In genomic region chr13:84285559-84285945, GRCm38 (mm10) we compare ENCODE assay signal across 13 mouse cellular contexts.
DNase-seq lines count a peak whose midpoint lies in the region; ATAC-seq lines count a peak whose summit lies in the region.
"Had no signal": no experiment of that assay in that cellular context is flagged by ENCODE, and none has a peak within 500 bp of the region (broad histone marks: within the 10 kb centered on the region; RNA-seq: fewer than 3 reads in every experiment).

No protein-coding gene starts in this region.

- no peak overlapping the region for H3K4me3 ChIP-seq in neural tube, embryonic 11.5 days (ENCODE audit: low read depth, low read length)
- no peak overlapping the region for H3K4me3 ChIP-seq in hindbrain, embryonic 11.5 days (ENCODE audit: low read depth, low read length)
- no peak overlapping the region for H3K4me3 ChIP-seq in midbrain, embryonic 13.5 days (replicated peaks)
- H3K4me3 ChIP-seq: erythroblast, embryonic 14.5 days; heart, embryonic 10.5 days; liver, embryonic 12.5 days had no signal

- peak overlapping the region; percentile 36; the same call in 1 of the 2 replicates for H3K27ac ChIP-seq in neural tube, embryonic 11.5 days (ENCODE audit: low read depth, low read length)
- peak overlapping the region; percentile 72 for H3K27ac ChIP-seq in hindbrain, embryonic 11.5 days (ENCODE audit: low read depth, low read length)
- peak overlapping the region; percentile 89 for H3K27ac ChIP-seq in midbrain, embryonic 13.5 days
- H3K27ac ChIP-seq: heart, embryonic 10.5 days; liver, embryonic 12.5 days had no signal

- WGBS in neural tube, embryonic 11.5 days = 56% methylated on average over 3 of the region's 3 CpGs
- WGBS in hindbrain, embryonic 11.5 days = 42% methylated on average over 3 of the region's 3 CpGs
- 9% methylated on average over 3 of the region's 3 CpGs for WGBS in midbrain, embryonic 13.5 days

- no peaks in the 10 kb centered on the region for H3K4me1 ChIP-seq in neural tube, embryonic 11.5 days (ENCODE audit: control insufficient read depth, insufficient read depth, low read length)
- H3K4me1 ChIP-seq in hindbrain, embryonic 11.5 days (replicated peaks; ENCODE audit: control insufficient read depth, insufficient read depth, low read length) = no peaks in the 10 kb centered on the region
- peaks cover 14% of the 10 kb centered on the region for H3K4me1 ChIP-seq in midbrain, embryonic 13.5 days (replicated peaks)
- H3K4me1 ChIP-seq: heart, embryonic 10.5 days; liver, embryonic 12.5 days had no signal

- no peaks in the 10 kb centered on the region; the same call in 1 of the 2 replicates for H3K36me3 ChIP-seq in neural tube, embryonic 11.5 days (ENCODE audit: control insufficient read depth, insufficient read depth, low read length)
- H3K36me3 ChIP-seq in hindbrain, embryonic 11.5 days (ENCODE audit: control insufficient read depth, insufficient read depth, low read length) = no peaks in the 10 kb centered on the region
- peaks cover 21% of the 10 kb centered on the region for H3K36me3 ChIP-seq in midbrain, embryonic 13.5 days

- H3K9ac ChIP-seq in neural tube, embryonic 11.5 days (ENCODE audit: low read length) = no peak overlapping the region
- H3K9ac ChIP-seq in hindbrain, embryonic 11.5 days (ENCODE audit: low read depth, low read length) = no peak overlapping the region
- 0 out of 2 replicates have a peak overlapping the region, but pooled peaks have one; percentile 36 for H3K9ac ChIP-seq in midbrain, embryonic 13.5 days (replicated peaks)
- H3K9ac ChIP-seq: liver, embryonic 12.5 days had no signal

- no peaks in the 10 kb centered on the region for H3K9me3 ChIP-seq in neural tube, embryonic 11.5 days (ENCODE audit: control insufficient read depth, low read length)
- no peaks in the 10 kb centered on the region for H3K9me3 ChIP-seq in hindbrain, embryonic 11.5 days (ENCODE audit: control insufficient read depth, low read length)
- no peaks in the 10 kb centered on the region for H3K9me3 ChIP-seq in midbrain, embryonic 13.5 days
- H3K9me3 ChIP-seq: heart, embryonic 10.5 days; liver, embryonic 12.5 days had no signal

- no peak overlapping the region for H3K4me2 ChIP-seq in neural tube, embryonic 11.5 days (ENCODE audit: low read depth)
- no peak overlapping the region for H3K4me2 ChIP-seq in hindbrain, embryonic 11.5 days (replicated peaks; ENCODE audit: low read depth, low read length)
- H3K4me2 ChIP-seq in midbrain, embryonic 13.5 days (replicated peaks) = peak overlapping the region; percentile 34
- H3K4me2 ChIP-seq: liver, embryonic 12.5 days had no signal

- no peaks in the 10 kb centered on the region for H3K27me3 ChIP-seq in neural tube, embryonic 11.5 days (ENCODE audit: control insufficient read depth, insufficient read depth, low read length)
- H3K27me3 ChIP-seq in hindbrain, embryonic 11.5 days (ENCODE audit: control insufficient read depth, insufficient read depth, low read length) = no peaks in the 10 kb centered on the region
- no peaks in the 10 kb centered on the region for H3K27me3 ChIP-seq in midbrain, embryonic 13.5 days
- H3K27me3 ChIP-seq: liver, embryonic 12.5 days had no signal

- peak; percentile 87 for ATAC-seq in neural tube, embryonic 11.5 days (ENCODE audit: insufficient read depth, low FRiP score, low TSS enrichment)
- peak; percentile 92 for ATAC-seq in hindbrain, embryonic 11.5 days (ENCODE audit: low FRiP score)
- ATAC-seq in midbrain, embryonic 13.5 days = peak; percentile 97
- ATAC-seq: liver, embryonic 12.5 days; lung, postnatal 0 days had no signal

- DNase-seq in neural tube, embryonic 11.5 days (ENCODE audit: low spot score) = no peak
- DNase-seq in neural tube, embryonic 10.5 days (ENCODE audit: extremely low spot score, low spot score) = no peak
- peak; percentile 29 for DNase-seq in hindbrain, embryonic 11.5 days (ENCODE audit: low spot score)
- no peak for DNase-seq in thymus, postnatal 0 days (ENCODE audit: low spot score)
- DNase-seq in gastrocnemius, postnatal 4 days (ENCODE audit: low spot score in 2 of 2) = no peak
- DNase-seq in lung, postnatal 36 days = no peak
- DNase-seq: cerebellum, adult 11-12 months; right cerebral cortex, postnatal 25 days had no signal

Comparison
In these comparisons a context has a peak if more than half of its experiments do, and no peak if none do; other contexts are left out.
1. H3K27ac ChIP-seq: peak in every context shown above with its lines; median percentile 89 in midbrain, embryonic 13.5 days; 72 in hindbrain, embryonic 11.5 days; 36 in neural tube, embryonic 11.5 days.